Mouse (Mus musculus): ENCODE results near the gene Olfr1255.

Olfr1255 gene

GRCm38 (mm10) chr2:89811751-89812150 is at the start of gene Olfr1255:
Gene Olfr1255 (plus strand): TSS chr2:89812051.
- no peak for DNase-seq (ENCODE audit: low read depth, low spot score)

- DNase-seq (ENCODE audit: low read depth, low spot score): no peak
Observed at GRCm38 (mm10) chr2:89793519-89793918, 18.3 kb upstream of the Olfr1255 start, which contains the start of gene Olfr1254. Gene Olfr1254 (minus strand): TSS chr2:89793619.

- no peak for DNase-seq (ENCODE audit: low read depth, low spot score)
Observed at GRCm38 (mm10) chr2:89799583-89799982, 12.3 kb upstream of the Olfr1255 start.

GRCm38 (mm10) chr2:89810751-89811150 is 1.1 kb upstream of the Olfr1255 start:
- no peak for DNase-seq (ENCODE audit: low read depth, low spot score)

- no peak for DNase-seq (ENCODE audit: low read depth, low spot score)
Observed at GRCm38 (mm10) chr2:89820216-89820615, 8.4 kb downstream of the Olfr1255 start.

GRCm38 (mm10) chr2:89841455-89841854 is 29.6 kb downstream of the Olfr1255 start, which contains the start of gene Olfr1256:
Gene Olfr1256 (minus strand): TSS chr2:89841555.
- DNase-seq (ENCODE audit: low read depth, low spot score): no peak

GRCm38 (mm10) chr2:89848105-89848504 is 36.3 kb downstream of the Olfr1255 start, which contains the start of gene Olfr48:
Gene Olfr48 (minus strand): TSS chr2:89848205.
- no peak for DNase-seq (ENCODE audit: low read depth, low spot score)

GRCm38 (mm10) chr2:89849230-89849629 is 37.4 kb downstream of the Olfr1255 start:
- no peak for DNase-seq (ENCODE audit: low read depth, low spot score)

Data from WW6 (cell line).